Mouse (Mus musculus) limb, embryonic 13.5 days (tissue): ENCODE measurements around the gene Abraxas1. TPM values are rescaled to one million over a fixed set of nuclear protein-coding genes. Genes with fewer than 3 reads are reported as not detected.
A peak's percentile ranks its signal among the peaks of the same experiment; 100 is the strongest.

Source experiments
- ATAC-seq: fragments of 200-750 bp; cut with Nextera tagmentation; 2 replicates; pipeline ENCODE4 v1.8.0; 2017; ENCODE audit warnings: low read depth, moderate number of reproducible peaks, moderate TSS enrichment; ENCODE audit not compliant: low FRiP score
- H3K27ac ChIP-seq: fragments of 300-500 bp; sonication (generic); 2 replicates; pipeline ENCODE4 v1.5.1; 2015; ENCODE audit warnings: inconsistent platforms, mild to moderate bottlenecking, moderate library complexity
- H3K27me3 ChIP-seq: fragments of 300-500 bp; sonication (generic); 2 replicates; pipeline ENCODE4 v1.6.1; 2015; ENCODE audit warnings: mild to moderate bottlenecking, inconsistent platforms
- H3K36me3 ChIP-seq: fragments of 300-500 bp; sonication (generic); 2 replicates; pipeline ENCODE4 v1.6.1; 2015; ENCODE audit warnings: inconsistent platforms, mild to moderate bottlenecking, moderate library complexity
- H3K4me1 ChIP-seq: fragments of 300-500 bp; sonication (generic); 2 replicates; pipeline ENCODE4 v1.6.1; 2015; ENCODE audit warnings: inconsistent platforms
- H3K4me2 ChIP-seq: fragments of 300-500 bp; sonication (generic); replicated peaks from 2 replicates; pipeline ENCODE4 v1.6.1; 2015; ENCODE audit warnings: inconsistent platforms, mild to moderate bottlenecking, moderate library complexity
- H3K4me3 ChIP-seq: fragments of 300-500 bp; sonication (generic); 2 replicates; pipeline ENCODE4 v1.5.1; 2015; ENCODE audit warnings: moderate library complexity, mild to moderate bottlenecking, inconsistent platforms
- H3K9ac ChIP-seq: fragments of 300-500 bp; sonication (generic); 2 replicates; pipeline ENCODE4 v1.6.1; 2015; ENCODE audit warnings: mild to moderate bottlenecking, inconsistent platforms
- H3K9me3 ChIP-seq: fragments of 300-500 bp; sonication (generic); 2 replicates; pipeline ENCODE4 v1.6.1; 2016; ENCODE audit warnings: inconsistent platforms
- WGBS: fragments of 180-500 bp; shearing (Covaris S2); methylation state at CpG from one replicate; pipeline ENCODE4 v1.1.7; 2015; 5-methylcytosine and 5-hydroxymethylcytosine counted together
- polyA plus RNA-seq: library from polyadenylated mRNA; unstranded; fragments of >200 nt; fragmentation: Nextera tagmentation; extraction: Ambion mirVana; gene quantifications from 2 replicates; pipeline ENCODE4 v1.2.1, GENCODE M21; 2015

The Abraxas1 gene
- polyA plus RNA-seq, 1 experiment from 2014 or later = 35.1 TPM

- peak overlapping the region; percentile 66 for H3K4me3 ChIP-seq
- peaks cover 24% of the 10 kb centered on the region for H3K4me1 ChIP-seq
- H3K36me3 ChIP-seq = no peaks in the 10 kb centered on the region
- peak overlapping the region; percentile 97 for H3K4me2 ChIP-seq
- whole genome bisulfite sequencing = under 1% methylated on average over 52 of the region's 52 CpGs
- H3K9ac ChIP-seq = peak overlapping the region; percentile 70
- H3K27ac ChIP-seq = peak overlapping the region; percentile 10; the same call in 1 of the 2 replicates
- H3K9me3 ChIP-seq = peaks cover 11% of the 10 kb centered on the region; the same call in 1 of the 2 replicates
- peak; percentile 58; the same call in 1 of the 2 replicates for ATAC-seq
- H3K27me3 ChIP-seq = peaks cover 54% of the 10 kb centered on the region
Measured at GRCm38 (mm10) chr5:100845848-100846598, 25.3 kb upstream of the Abraxas1 start.

GRCm38 (mm10) chr5:100845485-100845847 is 24.7 kb upstream of the Abraxas1 start, which contains the start of gene Gpat3:
TSS of gene Gpat3 (plus strand) at chr5:100845713.
- peak within 1 kb of the TSS; percentile 66 for H3K4me3 ChIP-seq
- H3K36me3 ChIP-seq = no peaks in the 10 kb centered on the region
- no peak for ATAC-seq
- peaks cover 54% of the 10 kb centered on the region for H3K27me3 ChIP-seq
- H3K9ac ChIP-seq = peak within 1 kb of the TSS; percentile 70
- H3K4me1 ChIP-seq = peaks cover 24% of the 10 kb centered on the region
- H3K27ac ChIP-seq = peak within 1 kb of the TSS; percentile 10; the same call in 1 of the 2 replicates
- H3K4me2 ChIP-seq = peak within 1 kb of the TSS; percentile 97
- peaks cover 11% of the 10 kb centered on the region; the same call in 1 of the 2 replicates for H3K9me3 ChIP-seq
- WGBS = 0% methylated on average over 16 of the region's 16 CpGs

DNA sequence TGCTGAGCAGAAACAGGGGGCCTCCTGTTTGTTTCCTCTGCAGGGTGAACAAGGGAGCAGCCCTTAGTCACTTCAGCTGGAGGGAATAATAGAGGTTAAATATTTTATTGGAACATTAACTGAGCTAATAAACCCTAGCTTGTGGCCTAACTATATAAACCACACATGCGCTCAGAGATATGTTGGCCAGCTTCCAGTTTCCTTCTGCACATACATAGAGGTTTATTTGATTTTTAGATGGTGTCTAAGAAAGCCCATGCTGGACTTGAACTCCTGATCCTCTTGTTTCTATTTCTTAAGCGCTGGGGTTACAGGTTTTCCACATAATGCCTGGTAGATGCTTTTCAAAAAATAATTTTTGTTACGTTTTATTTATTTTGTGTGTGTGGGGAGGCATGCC is 23.7 kb upstream of the Abraxas1 start:
- peak overlapping the region; percentile 66; the same call in 1 of the 2 replicates for H3K4me3 ChIP-seq
- ATAC-seq = peak; percentile 35; the same call in 1 of the 2 replicates
- no peak overlapping the region for H3K27ac ChIP-seq
- H3K9ac ChIP-seq = 0 out of 2 replicates have a peak overlapping the region, but pooled peaks have one; percentile 13
- H3K9me3 ChIP-seq = peaks cover 11% of the 10 kb centered on the region; the same call in 1 of the 2 replicates
- no peaks in the 10 kb centered on the region for H3K36me3 ChIP-seq
- peaks cover 24% of the 10 kb centered on the region for H3K4me1 ChIP-seq
- peaks cover 52% of the 10 kb centered on the region for H3K27me3 ChIP-seq
- H3K4me2 ChIP-seq = peak overlapping the region; percentile 97
- 41% methylated on average over 3 of the region's 3 CpGs for WGBS

GRCm38 (mm10) chr5:100837907-100838306 is 17.1 kb upstream of the Abraxas1 start:
- no peak for ATAC-seq
- Histone ChIP-seq H3K4me3 (no peak overlapping the region), H3K9me3 (peaks cover 11% of the 10 kb centered on the region; the same call in 1 of the 2 replicates), H3K4me1 (no peaks in the 10 kb centered on the region), H3K27me3 (no peaks in the 10 kb centered on the region), H3K9ac (no peak overlapping the region), H3K27ac (no peak overlapping the region), H3K36me3 (no peaks in the 10 kb centered on the region), H3K4me2 (no peak overlapping the region)
- WGBS = 79% methylated on average over 7 of the region's 7 CpGs

DNA sequence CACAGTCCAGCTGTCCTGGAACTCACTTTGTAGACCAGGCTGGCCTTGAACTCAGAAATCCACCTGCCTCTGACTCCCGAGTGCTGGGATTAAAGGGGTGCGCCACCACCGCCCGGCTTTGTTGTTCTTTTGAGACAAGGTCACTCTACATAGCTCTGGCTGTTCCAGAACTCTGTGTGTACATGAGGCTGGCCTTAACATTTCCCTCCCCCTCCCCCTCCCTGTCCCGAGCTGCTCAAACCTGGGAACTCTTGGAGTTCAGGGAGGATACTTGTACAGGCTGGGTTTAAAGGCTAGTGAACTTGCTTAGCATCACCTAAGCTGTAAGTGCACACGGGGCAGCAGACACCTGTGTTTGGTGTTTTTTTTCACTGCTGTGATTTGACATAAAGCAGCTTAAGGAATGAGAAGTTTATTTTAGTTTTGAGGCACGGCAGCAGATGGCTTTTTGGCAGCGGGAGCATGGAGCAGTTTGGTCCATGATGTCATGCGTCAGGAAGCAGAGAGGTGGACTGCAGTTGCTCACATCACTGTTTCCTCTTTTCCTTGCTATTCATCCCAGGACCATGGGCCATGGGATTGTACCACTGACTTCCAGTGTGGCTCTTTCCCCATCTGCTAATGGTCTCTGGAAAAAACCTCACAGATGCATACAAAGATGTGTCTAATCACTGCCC is 15.2 kb upstream of the Abraxas1 start:
- Histone ChIP-seq H3K4me3 (no peak overlapping the region), H3K36me3 (no peaks in the 10 kb centered on the region), H3K27me3 (no peaks in the 10 kb centered on the region), H3K9me3 (no peaks in the 10 kb centered on the region), H3K4me2 (no peak overlapping the region), H3K27ac (peak overlapping the region; percentile 1; the same call in 1 of the 2 replicates), H3K9ac (no peak overlapping the region), H3K4me1 (no peaks in the 10 kb centered on the region)
- WGBS = 58% methylated on average over 9 of the region's 9 CpGs
- peak; percentile 44; the same call in 1 of the 2 replicates for ATAC-seq

DNA sequence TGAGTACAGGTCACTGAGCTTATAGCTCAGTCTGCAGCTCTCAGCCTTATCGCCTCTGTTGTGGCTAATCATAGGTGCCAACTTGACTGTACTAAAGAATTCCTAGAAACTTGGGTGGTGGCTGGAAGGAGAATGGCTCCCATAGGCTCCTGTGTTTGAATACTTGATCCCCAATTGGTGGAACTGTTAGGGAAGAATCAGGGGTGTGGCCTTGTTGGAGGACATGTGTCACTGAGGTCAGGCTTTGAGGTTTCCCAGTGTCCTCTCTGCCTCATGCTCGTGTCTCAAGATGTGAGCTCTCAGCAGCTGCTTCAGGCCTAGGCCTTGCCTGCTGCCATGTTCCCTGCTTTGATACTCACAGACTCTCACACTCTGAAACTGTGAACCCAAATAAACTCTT is 13.1 kb upstream of the Abraxas1 start:
- Histone ChIP-seq H3K9me3 (no peaks in the 10 kb centered on the region), H3K4me1 (peaks cover 5% of the 10 kb centered on the region; the same call in 1 of the 2 replicates), H3K27me3 (no peaks in the 10 kb centered on the region), H3K4me3 (no peak overlapping the region), H3K36me3 (no peaks in the 10 kb centered on the region), H3K4me2 (no peak overlapping the region), H3K9ac (no peak overlapping the region), H3K27ac (no peak overlapping the region)
- no peak for ATAC-seq
- WGBS = 79% methylated on average over 2 of the region's 2 CpGs

DNA sequence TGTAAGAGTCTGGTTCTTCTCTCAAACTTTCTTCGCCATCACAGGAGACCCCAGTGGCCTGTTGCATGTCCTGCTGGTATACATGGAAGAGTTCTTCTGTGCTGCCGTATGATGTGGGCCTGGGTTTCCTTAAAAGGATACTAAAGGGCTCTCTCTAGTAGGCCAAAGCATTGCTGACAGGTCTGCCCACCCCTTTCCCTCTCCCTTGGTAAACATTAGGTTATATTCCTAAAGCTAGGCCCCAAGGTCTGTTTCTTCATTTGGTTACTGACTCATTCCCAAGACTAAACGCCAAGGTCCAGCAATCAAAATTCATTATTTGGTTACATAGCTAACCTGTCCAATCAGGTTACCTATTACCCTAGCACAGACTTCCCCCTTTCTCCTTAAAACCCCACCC is 11.9 kb upstream of the Abraxas1 start:
- H3K27ac ChIP-seq = no peak overlapping the region
- H3K4me3 ChIP-seq = no peak overlapping the region
- H3K9ac ChIP-seq = no peak overlapping the region
- WGBS = 83% methylated on average over 3 of the region's 3 CpGs
- no peak for ATAC-seq
- H3K4me1 ChIP-seq = peaks cover 11% of the 10 kb centered on the region; the same call in 1 of the 2 replicates
- H3K9me3 ChIP-seq = no peaks in the 10 kb centered on the region
- H3K4me2 ChIP-seq = no peak overlapping the region
- H3K36me3 ChIP-seq = no peaks in the 10 kb centered on the region
- H3K27me3 ChIP-seq = no peaks in the 10 kb centered on the region

DNA sequence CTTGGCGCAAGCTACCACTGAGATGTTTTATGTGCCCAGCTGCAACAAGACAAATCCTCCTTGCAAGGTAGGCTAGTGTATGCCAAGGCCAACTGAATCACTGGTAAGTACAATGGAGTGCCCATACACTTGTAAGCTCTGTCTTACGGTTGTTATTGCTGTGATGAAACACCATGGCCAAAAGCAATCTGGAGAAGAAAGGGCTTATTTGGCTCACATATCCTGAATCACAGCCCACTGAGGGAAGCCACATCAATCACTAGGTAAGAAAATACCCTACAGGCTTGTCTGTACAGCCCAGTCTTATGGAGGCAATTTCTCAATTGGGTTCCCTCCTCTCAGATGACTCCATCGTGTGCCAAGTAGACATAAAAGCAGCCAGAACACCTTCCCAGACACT is 7.9 kb upstream of the Abraxas1 start:
- Histone ChIP-seq H3K9ac (no peak overlapping the region), H3K4me3 (no peak overlapping the region), H3K36me3 (no peaks in the 10 kb centered on the region), H3K4me2 (no peak overlapping the region), H3K9me3 (no peaks in the 10 kb centered on the region), H3K27me3 (no peaks in the 10 kb centered on the region), H3K4me1 (peaks cover 11% of the 10 kb centered on the region; the same call in 1 of the 2 replicates), H3K27ac (peak overlapping the region; percentile 8; the same call in 1 of the 2 replicates)
- no peak for ATAC-seq
- WGBS = 61% methylated on average over 3 of the region's 3 CpGs

- WGBS = 58% methylated on average over 7 of the region's 7 CpGs
- Histone ChIP-seq H3K4me3 (no peak overlapping the region), H3K27me3 (no peaks in the 10 kb centered on the region), H3K4me1 (peaks cover 11% of the 10 kb centered on the region; the same call in 1 of the 2 replicates), H3K36me3 (no peaks in the 10 kb centered on the region), H3K4me2 (no peak overlapping the region), H3K9me3 (no peaks in the 10 kb centered on the region), H3K27ac (no peak overlapping the region), H3K9ac (no peak overlapping the region)
- ATAC-seq = no peak
Measured at GRCm38 (mm10) chr5:100826531-100826930, 5.8 kb upstream of the Abraxas1 start.

DNA sequence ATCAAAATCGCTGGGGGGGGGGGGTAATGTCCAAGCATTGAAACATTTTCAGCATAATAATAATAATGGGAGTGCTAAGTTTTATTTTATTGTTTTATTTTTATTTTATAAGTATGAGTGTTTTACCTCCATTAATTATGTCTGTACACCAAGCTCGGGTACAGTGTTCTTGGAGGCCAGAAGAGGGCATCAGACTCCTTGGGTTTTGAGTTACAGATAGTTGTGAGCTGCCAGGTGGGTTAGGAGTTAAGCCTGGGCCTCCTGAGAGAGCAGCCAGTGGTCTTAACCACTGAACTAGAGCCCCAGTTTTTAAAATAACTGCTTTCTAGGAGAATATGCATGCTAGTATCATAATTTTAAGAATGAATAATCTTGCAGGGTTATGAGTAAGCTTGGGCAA is 5.2 kb upstream of the Abraxas1 start:
- Histone ChIP-seq H3K9me3 (no peaks in the 10 kb centered on the region), H3K4me1 (peaks cover 11% of the 10 kb centered on the region; the same call in 1 of the 2 replicates), H3K9ac (no peak overlapping the region), H3K4me2 (no peak overlapping the region), H3K36me3 (no peaks in the 10 kb centered on the region), H3K27me3 (no peaks in the 10 kb centered on the region), H3K4me3 (no peak overlapping the region), H3K27ac (no peak overlapping the region)
- no peak for ATAC-seq
- 17% methylated on average over 2 of the region's 2 CpGs for WGBS

- H3K4me1 ChIP-seq = peaks cover 5% of the 10 kb centered on the region; the same call in 1 of the 2 replicates
- no peak overlapping the region for H3K27ac ChIP-seq
- H3K4me3 ChIP-seq = no peak overlapping the region
- no peak overlapping the region for H3K4me2 ChIP-seq
- H3K9ac ChIP-seq = no peak overlapping the region
- H3K27me3 ChIP-seq = no peaks in the 10 kb centered on the region
- H3K36me3 ChIP-seq = peaks cover 2% of the 10 kb centered on the region; the same call in 1 of the 2 replicates
- no peaks in the 10 kb centered on the region for H3K9me3 ChIP-seq
- WGBS = 61% methylated on average over 7 of the region's 7 CpGs
- no peak for ATAC-seq
Measured at GRCm38 (mm10) chr5:100822826-100823225, 2.1 kb upstream of the Abraxas1 start.

DNA sequence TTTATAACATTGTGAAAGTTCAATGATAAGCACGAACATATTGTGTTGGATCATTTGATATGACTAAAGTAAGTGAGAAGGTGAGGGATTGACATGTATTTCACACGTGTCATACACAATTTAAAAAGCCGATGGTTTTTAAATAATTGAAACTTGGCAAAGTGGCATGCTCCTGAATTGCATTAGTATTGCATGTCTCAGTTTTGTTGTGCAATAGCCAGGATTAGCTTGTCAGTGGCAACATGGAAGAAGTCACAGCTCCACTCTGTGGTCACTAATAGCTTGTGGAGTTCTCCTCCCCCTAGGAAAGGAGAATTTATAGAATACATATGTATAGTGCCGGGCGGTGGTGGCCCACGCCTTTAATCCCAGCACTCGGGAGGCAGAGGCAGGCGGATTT is 610 bp upstream of the Abraxas1 start:
- Histone ChIP-seq H3K4me3 (no peak overlapping the region), H3K4me2 (peak overlapping the region; percentile 77), H3K9ac (no peak overlapping the region), H3K27ac (no peak overlapping the region), H3K36me3 (peaks cover 11% of the 10 kb centered on the region; the same call in 1 of the 2 replicates), H3K27me3 (no peaks in the 10 kb centered on the region), H3K4me1 (peaks cover 5% of the 10 kb centered on the region; the same call in 1 of the 2 replicates), H3K9me3 (no peaks in the 10 kb centered on the region)
- 82% methylated on average over 8 of the region's 8 CpGs for WGBS
- no peak for ATAC-seq
